Mouse (Mus musculus) activated CD4-positive, CD25-positive, alpha-beta regulatory T cell, adult 9 weeks (primary cell): ENCODE results near the gene Pdrg1. TPM values are rescaled to one million over a fixed set of nuclear protein-coding genes. Genes with fewer than 3 reads are reported as not detected.

Source experiments
- polyA plus RNA-seq: library from polyadenylated mRNA; unstranded; fragments of 100-300 nt; shearing (Covaris generic); gene quantifications from one replicate; pipeline ENCODE4 v1.2.1, GENCODE M21; 2017

Pdrg1 gene
- polyA plus RNA-seq = 207 TPM

GRCm38 (mm10) chr2:153014758-153015593, at the start of gene Pdrg1:
TSS of gene Pdrg1 (minus strand) at chr2:153015427.

GRCm38 (mm10) chr2:153031126-153032082, 16.2 kb upstream of the Pdrg1 start, which contains the start of gene Xkr7:
TSS of gene Xkr7 (plus strand) at chr2:153031852.

GRCm38 (mm10) chr2:152962091-152962793, 53.0 kb downstream of the Pdrg1 start, which contains the start of gene Ttll9:
TSS of gene Ttll9 (plus strand) at chr2:152962485.

Other genes with a start within 250 kb of the Pdrg1 start
- gene Bcl2l1, start 183.7 kb downstream of the Pdrg1 start, polyA plus RNA-seq = 81.8 TPM
- 7.6 TPM for gene Tpx2, start 167.5 kb downstream of the Pdrg1 start, polyA plus RNA-seq
- gene Mylk2, start 104.1 kb downstream of the Pdrg1 start, polyA plus RNA-seq = not detected
- not detected for gene Foxs1, start 82.2 kb downstream of the Pdrg1 start, polyA plus RNA-seq
- not detected for gene Dusp15, start 63.7 kb downstream of the Pdrg1 start, polyA plus RNA-seq
- gene Ttll9, start 52.9 kb downstream of the Pdrg1 start, polyA plus RNA-seq = 0.88 TPM
- gene Xkr7, start 16.4 kb upstream of the Pdrg1 start, polyA plus RNA-seq = not detected
- not detected for gene Ccm2l, start 50.5 kb upstream of the Pdrg1 start, polyA plus RNA-seq
- gene Hck, start 93.0 kb upstream of the Pdrg1 start, polyA plus RNA-seq = 2.1 TPM
- gene Tm9sf4, start 145.9 kb upstream of the Pdrg1 start, polyA plus RNA-seq = 64.6 TPM
- 40.9 TPM for gene Tspyl3, start 210.0 kb upstream of the Pdrg1 start, polyA plus RNA-seq
- gene Plagl2, start 226.0 kb upstream of the Pdrg1 start, polyA plus RNA-seq = 22.6 TPM
- gene Pofut1, start 226.1 kb upstream of the Pdrg1 start, polyA plus RNA-seq = 28.5 TPM